Mouse (Mus musculus) C2C12 (cell line): ENCODE data around the gene A630023A22Rik. TPM values are rescaled to one million over a fixed set of nuclear protein-coding genes. Genes with fewer than 3 reads are reported as not detected.
A peak's percentile ranks its signal among the peaks of the same experiment; 100 is the strongest.

Source experiments
- H3K27me3 ChIP-seq: one replicate; pipeline ENCODE4 v1.6.1; 2011; ENCODE audit not compliant: control insufficient read depth, insufficient read depth, insufficient read length
- H3K36me3 ChIP-seq: one replicate; pipeline ENCODE4 v1.6.1; 2011; ENCODE audit not compliant: control insufficient read depth, insufficient read depth
- H3K4me3 ChIP-seq: one replicate; pipeline ENCODE4 v1.5.1; 2011; ENCODE audit warnings: mild to moderate bottlenecking, control low read depth; ENCODE audit not compliant: poor library complexity, insufficient read depth, severe bottlenecking
- H3K79me2 ChIP-seq: one replicate; pipeline ENCODE4 v1.6.1; 2011; ENCODE audit not compliant: control insufficient read depth, insufficient read depth
- H3K79me3 ChIP-seq: one replicate; pipeline ENCODE4 v1.6.1; 2011; ENCODE audit warnings: low read depth, control low read depth
- H3ac ChIP-seq: one replicate; pipeline ENCODE3; 2011; ENCODE audit warnings: low read depth; ENCODE audit not compliant: control insufficient read depth, insufficient read length
- CEBPB ChIP-seq: IDR thresholded peaks from one replicate; pipeline ENCODE4 v1.6.1; 2011; ENCODE audit warnings: low read depth, mild to moderate bottlenecking, control low read depth, moderate library complexity
- CTCF ChIP-seq: IDR thresholded peaks from one replicate; pipeline ENCODE4 v1.5.1; 2011; ENCODE audit not compliant: control insufficient read depth, insufficient read depth, insufficient read length
- FOSL1 ChIP-seq: IDR thresholded peaks from one replicate; pipeline ENCODE4 v1.8.0; 2011; ENCODE audit warnings: mild to moderate bottlenecking, low read length; ENCODE audit not compliant: poor library complexity, insufficient read depth, severe bottlenecking
- MAX ChIP-seq: IDR thresholded peaks from one replicate; pipeline ENCODE4 v1.6.1; 2011; ENCODE audit warnings: mild to moderate bottlenecking, control low read depth
- MYOD1 ChIP-seq: IDR thresholded peaks from one replicate; pipeline ENCODE4 v1.6.1; 2011; ENCODE audit warnings: low read depth; ENCODE audit not compliant: control insufficient read depth, insufficient read length
- MYOG ChIP-seq: IDR thresholded peaks from one replicate; pipeline ENCODE4 v1.6.1; 2011; ENCODE audit not compliant: control insufficient read depth, insufficient read length; ENCODE audit errors: extremely low read depth
- USF1 ChIP-seq: IDR thresholded peaks from one replicate; pipeline ENCODE4 v1.6.1; 2011; ENCODE audit warnings: low read depth, mild to moderate bottlenecking, control low read depth, moderate library complexity
- polyA plus RNA-seq: library from polyadenylated mRNA; unstranded; fragments of >200 nt; fragmentation: generic; extraction: Trizol; gene quantifications from one replicate; pipeline ENCODE4 v1.2.1, GENCODE M21; 2012; ENCODE audit warnings: missing spikeins

Gene A630023A22Rik
- polyA plus RNA-seq, 1 experiment, result 0.59 TPM

DNA sequence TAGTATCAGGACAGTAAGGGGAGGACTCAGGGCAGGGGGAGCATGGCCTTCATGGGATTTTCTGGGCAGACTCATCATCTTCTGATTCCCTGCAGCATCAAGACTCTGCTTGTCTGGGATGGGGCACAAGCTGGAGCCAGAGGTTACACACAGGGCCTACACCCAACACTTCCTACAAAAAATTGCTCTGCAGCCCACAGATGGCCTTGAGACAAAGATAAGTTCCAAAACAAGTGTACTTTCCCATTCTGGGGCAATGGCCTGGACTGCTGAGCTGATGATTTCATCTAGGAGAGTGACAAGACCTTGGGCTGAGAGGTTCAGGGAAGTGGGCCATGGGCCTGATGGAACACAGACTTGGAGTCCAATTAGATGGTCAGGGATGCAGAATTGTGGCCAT, 32.8 kb upstream of the A630023A22Rik start:
- Histone ChIP-seq H3K79me3 (no peaks in the 10 kb centered on the region), H3K4me3 (no peak overlapping the region), H3K27me3 (no peaks in the 10 kb centered on the region), H3ac (no peak overlapping the region), H3K79me2 (no peaks in the 10 kb centered on the region), H3K36me3 (no peaks in the 10 kb centered on the region)
- no peak for TF ChIP-seq MYOD1
- TF ChIP-seq MAX, result no peak
- no peak for TF ChIP-seq USF1

DNA sequence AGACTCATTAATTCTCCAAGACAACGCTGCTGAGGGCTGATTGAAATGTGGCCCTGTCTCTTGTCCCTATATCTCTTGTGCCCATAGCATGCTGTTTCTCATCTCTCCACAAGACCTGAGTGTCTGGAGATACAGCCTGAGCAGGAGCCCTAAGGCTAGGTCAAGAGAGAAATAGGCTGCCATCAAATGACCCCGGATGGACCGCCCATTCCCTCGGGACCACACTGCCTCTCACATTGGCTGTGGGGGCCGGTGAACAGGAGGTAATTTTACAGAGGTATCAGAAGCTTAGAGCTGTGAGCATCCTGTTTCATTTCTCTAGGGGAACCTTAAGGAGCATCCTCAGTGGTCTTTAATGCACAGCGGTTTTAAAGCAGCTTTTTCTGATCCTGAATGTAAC, 28.7 kb upstream of the A630023A22Rik start:
- no peak overlapping the region for H3K4me3 ChIP-seq
- no peaks in the 10 kb centered on the region for H3K79me3 ChIP-seq
- no peak overlapping the region for H3ac ChIP-seq
- no peaks in the 10 kb centered on the region for H3K27me3 ChIP-seq
- TF ChIP-seq CTCF (no peak), MYOD1 (no peak)
- no peaks in the 10 kb centered on the region for H3K79me2 ChIP-seq
- H3K36me3 ChIP-seq, result no peaks in the 10 kb centered on the region

DNA sequence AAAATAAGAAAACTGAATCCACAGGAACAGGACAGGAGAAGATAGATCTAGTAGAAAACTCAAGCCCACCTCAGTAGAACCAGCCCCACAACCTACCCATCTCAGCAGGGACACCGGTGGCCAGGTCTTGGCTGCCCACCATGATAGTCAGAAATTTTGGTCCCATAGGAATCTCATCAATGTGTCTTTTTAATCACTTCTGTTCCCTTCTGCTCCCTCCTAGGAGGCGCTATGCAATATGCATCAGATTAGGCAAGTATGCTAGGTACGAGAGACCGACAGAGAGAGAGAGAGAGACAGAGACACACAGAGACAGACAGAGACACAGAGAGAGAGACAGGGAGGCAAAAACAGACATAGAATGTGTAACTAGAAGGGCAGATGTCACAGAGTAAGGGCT, 19.1 kb upstream of the A630023A22Rik start:
- Histone ChIP-seq H3K27me3 (no peaks in the 10 kb centered on the region), H3K79me2 (no peaks in the 10 kb centered on the region), H3K4me3 (no peak overlapping the region), H3K36me3 (peaks cover 4% of the 10 kb centered on the region), H3ac (no peak overlapping the region), H3K79me3 (no peaks in the 10 kb centered on the region)
- TF ChIP-seq MYOG (no peak), CTCF (no peak), FOSL1 (no peak), MYOD1 (no peak), USF1 (no peak), CEBPB (no peak), MAX (no peak)

DNA sequence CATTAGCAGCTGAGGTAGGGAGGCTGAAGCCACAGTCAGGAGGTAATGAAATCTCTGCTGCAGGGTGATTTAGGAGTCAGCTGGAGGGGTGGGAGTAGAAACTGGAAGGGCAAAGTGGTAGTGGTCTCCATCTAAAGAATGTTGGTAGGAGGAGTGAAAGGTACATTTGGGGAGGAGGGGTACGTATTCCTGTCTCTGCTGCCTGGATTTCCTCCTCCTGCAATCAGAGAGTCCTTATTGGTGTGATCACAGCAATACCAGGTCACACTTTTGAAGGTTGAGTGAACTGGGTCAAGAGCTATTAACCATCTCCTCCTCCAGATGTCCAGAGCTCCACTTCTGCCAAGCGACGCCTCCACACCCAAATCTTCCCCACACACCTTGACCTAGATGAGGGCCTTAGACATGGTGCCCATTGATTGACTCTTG, 18.4 kb upstream of the A630023A22Rik start:
- H3K79me3 ChIP-seq, result no peaks in the 10 kb centered on the region
- peaks cover 4% of the 10 kb centered on the region for H3K36me3 ChIP-seq
- H3K4me3 ChIP-seq, result no peak overlapping the region
- TF ChIP-seq CEBPB, result no peak
- no peak for TF ChIP-seq MYOG
- no peak for TF ChIP-seq MYOD1
- TF ChIP-seq CTCF, result no peak
- no peak for TF ChIP-seq USF1
- TF ChIP-seq MAX, result no peak
- no peak for TF ChIP-seq FOSL1
- no peaks in the 10 kb centered on the region for H3K27me3 ChIP-seq
- no peak overlapping the region for H3ac ChIP-seq
- no peaks in the 10 kb centered on the region for H3K79me2 ChIP-seq

DNA sequence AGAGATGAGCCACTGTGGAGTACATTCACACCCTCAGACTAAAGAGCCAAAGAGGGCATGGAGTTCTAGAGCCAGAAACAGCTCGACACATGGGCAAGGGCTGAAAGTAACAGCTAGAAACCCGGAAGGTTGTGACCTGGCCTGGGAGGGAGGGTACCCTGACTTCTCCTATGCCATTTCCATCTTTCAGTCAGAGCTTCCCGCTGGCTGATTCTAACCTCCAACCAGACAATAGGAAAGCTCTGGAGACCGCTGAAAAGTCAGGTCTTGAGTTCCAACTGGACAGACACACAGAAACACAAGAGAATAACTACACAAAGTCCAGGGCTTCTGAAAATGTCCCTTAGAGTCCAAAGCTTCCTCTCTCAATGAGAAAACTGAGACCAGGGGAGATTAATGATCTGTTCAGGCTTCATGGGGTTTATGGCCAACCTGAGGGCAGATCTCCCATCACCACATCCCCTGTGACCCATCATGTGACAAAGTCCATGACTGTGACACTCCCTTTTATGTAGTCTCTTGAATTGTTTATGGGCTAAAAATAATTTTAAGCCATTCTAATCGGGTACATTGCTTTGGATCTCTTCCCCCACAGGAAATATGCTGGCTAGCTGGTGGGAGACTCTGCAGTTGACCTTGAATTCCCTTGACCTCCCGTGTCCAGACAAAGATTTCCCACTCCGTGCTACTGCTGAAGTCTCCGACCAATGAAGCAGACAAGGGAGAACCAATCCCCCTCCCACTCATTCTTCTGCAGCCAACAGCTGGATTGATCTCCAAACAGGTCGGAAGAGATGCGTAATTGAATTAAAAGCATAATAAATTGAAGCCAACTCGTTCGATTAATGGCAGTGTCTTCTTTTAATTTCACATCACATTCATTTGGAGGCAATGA, 17.7 kb upstream of the A630023A22Rik start:
- Histone ChIP-seq H3ac (no peak overlapping the region), H3K36me3 (peaks cover 4% of the 10 kb centered on the region), H3K27me3 (no peaks in the 10 kb centered on the region), H3K4me3 (no peak overlapping the region), H3K79me3 (no peaks in the 10 kb centered on the region), H3K79me2 (no peaks in the 10 kb centered on the region)
- TF ChIP-seq USF1 (peak; percentile 21), MYOD1 (no peak)

DNA sequence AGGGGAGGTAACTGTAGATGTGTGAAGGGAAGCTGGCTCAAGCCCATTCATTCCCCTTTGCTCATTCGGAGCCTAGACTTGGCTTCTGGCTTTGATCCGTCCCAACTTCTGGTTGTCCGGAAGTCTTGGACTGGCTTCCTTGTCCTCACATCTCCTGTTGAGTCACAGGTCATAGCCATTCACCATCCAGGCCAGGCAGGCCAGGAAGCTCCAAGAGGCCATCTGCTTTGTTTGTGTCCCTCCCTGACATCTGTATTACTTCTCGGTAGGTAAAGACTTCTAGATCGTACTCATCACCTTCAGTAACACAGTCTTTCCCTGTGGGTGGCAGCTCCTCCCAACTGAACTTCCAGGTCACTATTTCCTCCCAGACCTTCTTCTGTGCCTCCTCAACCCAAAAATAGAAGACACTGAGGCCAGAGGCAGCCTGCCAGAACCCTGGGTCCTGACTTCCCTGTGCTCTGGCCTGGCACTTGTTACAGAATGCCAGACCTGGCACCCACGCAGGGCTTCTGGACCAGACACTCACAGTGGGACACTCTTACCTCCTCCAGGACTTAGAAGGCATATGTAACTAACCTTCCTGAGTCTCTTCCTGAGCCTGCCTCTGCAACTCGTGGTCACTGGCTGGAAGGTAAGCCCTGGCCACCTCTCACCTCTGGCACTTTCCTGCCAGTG, 16.6 kb upstream of the A630023A22Rik start:
- TF ChIP-seq MYOD1, result no peak
- TF ChIP-seq FOSL1, result no peak
- TF ChIP-seq CEBPB, result no peak
- TF ChIP-seq CTCF, result no peak
- no peak for TF ChIP-seq MAX
- no peak for TF ChIP-seq USF1
- no peak for TF ChIP-seq MYOG
- no peaks in the 10 kb centered on the region for H3K79me2 ChIP-seq
- H3ac ChIP-seq, result no peak overlapping the region
- H3K36me3 ChIP-seq, result peaks cover 4% of the 10 kb centered on the region
- no peak overlapping the region for H3K4me3 ChIP-seq
- H3K27me3 ChIP-seq, result no peaks in the 10 kb centered on the region
- no peaks in the 10 kb centered on the region for H3K79me3 ChIP-seq
